Mouse (Mus musculus) lung, postnatal 4 days (tissue): ENCODE measurements around the gene Mmp27.

Source experiments
- DNase-seq, 2 experiments: peaks; one replicate each; pipeline ENCODE4 v3.0.0; 2021

Mmp27 gene

GRCm38 (mm10) chr9:7604005-7604404 lies 32.8 kb downstream of the Mmp27 start:
- DNase-seq, result no peak

GRCm38 (mm10) chr9:7605638-7606037 lies 34.4 kb downstream of the Mmp27 start:
- no peak for DNase-seq

- no peak for DNase-seq
Observed at GRCm38 (mm10) chr9:7622582-7622981, 51.4 kb downstream of the Mmp27 start.

- no peak for DNase-seq
Observed at GRCm38 (mm10) chr9:7627931-7628330, 56.7 kb downstream of the Mmp27 start, which contains the start of gene Mmp20. Gene Mmp20 (plus strand): TSS chr9:7628231.
